Comparison of ENCODE assay signal across 9 mouse cellular contexts in the genomic region with DNA sequence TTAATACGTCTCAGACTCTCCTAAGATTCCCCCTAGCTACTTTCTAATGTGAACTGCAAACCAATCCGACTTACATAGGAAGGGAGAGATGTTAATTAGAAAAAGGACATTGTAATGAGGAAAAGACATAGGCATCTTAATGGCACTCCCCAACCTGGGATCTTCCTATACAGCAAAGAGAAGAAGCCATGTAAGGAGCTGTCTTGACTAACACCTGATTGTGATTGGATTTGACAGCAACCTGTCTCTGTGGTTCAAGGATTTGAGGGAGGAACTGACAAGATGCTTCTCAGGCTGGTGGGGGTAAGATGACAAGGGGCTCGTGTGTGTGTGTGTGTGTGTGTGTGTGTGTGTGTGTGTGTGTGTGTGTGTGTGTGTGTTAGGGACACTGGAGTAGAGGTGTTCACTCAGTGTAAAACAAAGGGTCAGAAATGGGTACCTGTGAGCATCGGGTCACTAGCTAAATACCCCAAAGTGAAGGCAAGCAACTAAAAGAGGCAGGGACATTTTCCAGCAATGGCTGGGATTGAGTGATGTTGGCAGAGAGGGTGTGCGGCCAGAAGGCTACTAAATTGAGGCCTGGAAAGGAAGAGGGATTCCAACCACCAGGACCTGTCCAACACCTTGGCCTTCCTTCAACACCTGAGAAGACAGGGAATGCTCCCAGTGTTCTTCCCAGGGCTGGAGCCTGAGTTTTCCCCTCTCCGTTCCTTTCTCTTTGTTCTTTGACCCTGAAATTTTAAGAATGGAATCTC. TPM values are rescaled to one million over a fixed set of nuclear protein-coding genes. Genes with fewer than 3 reads are reported as not detected.
DNase-seq lines count a peak whose midpoint lies in the region; ATAC-seq and TF ChIP-seq lines count a peak whose summit lies in the region.
"Had no signal": no experiment of that assay in that cellular context is flagged by ENCODE, and none has a peak within 500 bp of the region (broad histone marks: within the 10 kb centered on the region; RNA-seq: fewer than 3 reads in every experiment).

No protein-coding gene starts in this region.

- WGBS in hindbrain, postnatal 0 days: 45% methylated on average over 6 of the region's 6 CpGs

- peak overlapping the region; percentile 77 for H3K4me3 ChIP-seq in layer of hippocampus, adult 2 months
- H3K4me3 ChIP-seq in hindbrain, postnatal 0 days (ENCODE audit: low read length): peak overlapping the region; percentile 83

- H3K27me3 ChIP-seq in hindbrain, postnatal 0 days (ENCODE audit: insufficient read depth, low read length): no peaks in the 10 kb centered on the region

- no peaks in the 10 kb centered on the region for H3K4me1 ChIP-seq in hindbrain, postnatal 0 days (ENCODE audit: insufficient read depth, low read length)

- ATAC-seq in hindbrain, postnatal 0 days: no peak

- peak overlapping the region; percentile 97 for H3K4me2 ChIP-seq in hindbrain, postnatal 0 days (ENCODE audit: low read depth, low read length)

- no peak overlapping the region for H3K27ac ChIP-seq in layer of hippocampus, adult 2 months
- H3K27ac ChIP-seq in hindbrain, postnatal 0 days: no peak overlapping the region

- H3K9ac ChIP-seq in hindbrain, postnatal 0 days (replicated peaks; ENCODE audit: low read length): no peak overlapping the region; the same call in 1 of the 2 replicates

- DNase-seq in layer of hippocampus, adult 2 months (ENCODE audit: low spot score in 2 of 2): no peak
- DNase-seq in layer of hippocampus, adult 8-10 months (ENCODE audit: low spot score in 2 of 2): no peak
- DNase-seq in cerebellum, postnatal 25 days: peak; percentile 40 to 45
- DNase-seq in hindbrain, postnatal 0 days (ENCODE audit: low spot score): no peak
- peak; percentile 69 for DNase-seq in retina, postnatal 1 day
- no peak for DNase-seq in right cerebral cortex, postnatal 14 days
- no peak for DNase-seq in spleen, postnatal 10 days (ENCODE audit: low spot score in 2 of 2)
- DNase-seq: thymus, adult 18-20 months had no signal

- no peaks in the 10 kb centered on the region for H3K9me3 ChIP-seq in hindbrain, postnatal 0 days (ENCODE audit: low read length)

- H3K36me3 ChIP-seq in hindbrain, postnatal 0 days (ENCODE audit: insufficient read depth, low read length): no peaks in the 10 kb centered on the region

- TF ChIP-seq CTCF in layer of hippocampus, adult 2 months (conservative IDR thresholded peaks at IDR 0.05): no peak
- no peak for TF ChIP-seq CTCF in hindbrain, postnatal 0 days (IDR thresholded peaks at IDR 0.05; ENCODE audit: low read depth)

RNA-seq across cellular contexts. Expression of gene Ntng1, which starts 0.7 kb away (rescaled TPM):
- 10 to 100 TPM; 35.8 to 39.8 TPM for total RNA-seq in layer of hippocampus, adult 2 months (2021)
- total RNA-seq in layer of hippocampus, adult 8-10 months (2022): 10 to 100 TPM; 37.3 to 48.3 (median 41.2) TPM
- total RNA-seq in hindbrain, postnatal 0 days (2014; rRNA removed): 28.2 and 37.1 TPM in 2 replicates
- 18.5 and 20.1 TPM in 2 replicates for polyA plus RNA-seq in hindbrain, postnatal 0 days (2015; fragmentation: Nextera tagmentation; extraction: Ambion mirVana)
- total RNA-seq: ES-E14 had no signal

Comparison
In these comparisons a context has a peak if more than half of its experiments do, and no peak if none do; other contexts are left out.
1. DNase-seq: peak in cerebellum, postnatal 25 days (2 of 2) and retina, postnatal 1 day (single experiment); none in layer of hippocampus, adult 2 months (0 of 2), layer of hippocampus, adult 8-10 months (0 of 2), hindbrain, postnatal 0 days (single experiment), right cerebral cortex, postnatal 14 days (single experiment) and spleen, postnatal 10 days (0 of 2).